20 mouse cellular contexts compared by ENCODE assay signal in genomic region chr10:39678199-39678791, GRCm38 (mm10).
"Had no signal": no experiment of that assay in that cellular context is flagged by ENCODE, and none has a peak within 500 bp of the region (broad histone marks: within the 10 kb centered on the region; RNA-seq: fewer than 3 reads in every experiment).

No protein-coding gene starts in this region.

- DNase-seq: liver, embryonic 13.5 days; liver, postnatal 0 days; lung, adult 2 months; lung, postnatal 14 days; lung, postnatal 36 days; midbrain, embryonic 14.5 days; right cerebral cortex, postnatal 14 days; thymus, adult 18-20 months; thymus, postnatal 14 days; thymus, postnatal 36 days had no signal

- ATAC-seq: liver, postnatal 0 days; lung, postnatal 0 days; midbrain, embryonic 16.5 days had no signal

- H3K36me3 ChIP-seq: liver, embryonic 13.5 days; liver, embryonic 15.5 days; lung, embryonic 15.5 days had no signal

- H3K4me1 ChIP-seq: liver, embryonic 13.5 days; liver, embryonic 15.5 days had no signal

- H3K27me3 ChIP-seq: liver, embryonic 13.5 days; liver, embryonic 15.5 days; lung, embryonic 15.5 days; megakaryocyte, embryonic 14.5 days; midbrain, embryonic 12.5 days; neural tube, embryonic 13.5 days; neural tube, embryonic 15.5 days had no signal

- H3K4me3 ChIP-seq: liver, embryonic 13.5 days; liver, embryonic 15.5 days; lung, embryonic 15.5 days; megakaryocyte, embryonic 14.5 days; midbrain, embryonic 12.5 days; myocyte; neural tube, embryonic 13.5 days; neural tube, embryonic 15.5 days had no signal

- H3K9me3 ChIP-seq: liver, embryonic 13.5 days; liver, embryonic 15.5 days; lung, embryonic 15.5 days; megakaryocyte, embryonic 14.5 days; midbrain, embryonic 12.5 days; neural tube, embryonic 13.5 days; neural tube, embryonic 15.5 days had no signal

- H3K4me2 ChIP-seq: liver, embryonic 13.5 days; liver, embryonic 15.5 days; lung, embryonic 15.5 days; midbrain, embryonic 12.5 days; neural tube, embryonic 13.5 days; neural tube, embryonic 15.5 days had no signal

- H3K9ac ChIP-seq: liver, embryonic 13.5 days; liver, embryonic 15.5 days; liver, postnatal 0 days; lung, embryonic 15.5 days; midbrain, embryonic 12.5 days; neural tube, embryonic 13.5 days; neural tube, embryonic 15.5 days had no signal

- H3K27ac ChIP-seq: liver, embryonic 13.5 days; liver, embryonic 15.5 days; lung, embryonic 15.5 days; macrophage; midbrain, embryonic 12.5 days; neural tube, embryonic 13.5 days; neural tube, embryonic 15.5 days had no signal
